Mouse (Mus musculus) adipocyte (in vitro differentiated cells): ENCODE data around the gene Rgs7.

Experiments used
- DNase-seq: peaks from one replicate; pipeline ENCODE4 v3.0.0-alpha.2; 2016; ENCODE audit warnings: low spot score

Rgs7 gene

DNA sequence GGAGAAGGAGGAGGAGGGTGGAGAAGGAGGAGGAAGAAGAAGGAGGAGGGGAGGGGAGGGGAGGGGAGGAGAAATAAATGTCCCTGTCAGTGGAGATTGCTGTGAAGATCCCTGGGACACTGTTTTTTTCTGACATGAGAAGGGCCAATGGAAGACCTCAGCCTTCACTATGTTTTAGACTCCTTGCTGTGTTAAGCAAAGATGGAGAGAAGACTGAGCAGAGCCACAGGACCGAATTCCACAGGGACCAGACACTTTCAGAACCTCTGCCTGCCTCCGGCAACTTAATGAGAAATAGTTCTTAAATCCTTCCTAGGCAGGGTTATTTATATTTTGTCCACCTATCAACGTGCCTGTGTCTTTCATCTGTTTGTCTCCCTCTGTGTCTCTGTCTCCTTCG lies 464.0 kb downstream of the Rgs7 start:
- DNase-seq: no peak

DNA sequence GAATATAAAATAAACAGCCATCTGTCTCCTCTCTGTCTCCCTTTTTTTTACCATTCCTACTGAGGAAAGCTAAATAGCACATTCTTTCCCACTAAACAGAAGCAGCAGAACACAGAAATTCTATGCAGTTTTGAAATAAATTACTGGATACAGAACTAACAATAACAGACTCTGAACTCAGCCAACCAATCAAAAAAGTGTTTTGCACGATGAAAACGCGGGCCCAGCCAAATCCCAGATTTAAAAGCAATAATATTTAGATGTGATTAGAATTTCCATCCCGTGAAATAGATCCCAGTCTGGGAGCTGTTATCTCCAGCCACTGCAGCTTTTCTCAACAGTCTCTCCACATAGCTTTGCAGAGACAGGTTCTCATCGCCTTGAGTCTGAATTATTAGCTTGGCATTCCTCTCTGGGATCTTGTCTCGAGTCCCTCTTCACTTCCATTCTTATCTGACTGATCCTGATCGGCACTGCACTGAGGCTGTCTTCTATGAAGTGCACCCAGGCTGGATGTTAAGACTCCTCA lies 466.5 kb downstream of the Rgs7 start:
- no peak for DNase-seq

DNA sequence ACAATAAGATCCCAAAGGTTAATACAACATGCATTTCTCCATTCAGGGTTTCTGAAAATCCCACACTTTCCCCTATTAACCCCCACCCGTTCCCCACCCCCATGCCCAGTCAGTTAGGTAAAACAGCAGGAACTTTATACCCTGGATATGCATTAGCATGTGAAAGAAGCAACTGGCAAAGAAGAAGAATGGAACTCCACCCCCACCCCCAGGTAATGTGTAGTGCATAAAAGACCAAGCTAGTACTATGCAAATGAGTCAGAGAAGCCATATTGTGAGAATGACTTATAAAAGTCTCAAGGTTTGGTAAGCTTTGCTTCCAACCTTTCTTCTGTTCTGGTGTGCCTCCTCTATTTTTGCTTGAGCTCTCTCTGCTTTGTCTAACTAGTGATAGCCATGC lies 468.2 kb downstream of the Rgs7 start:
- DNase-seq: no peak
